Mouse (Mus musculus) limb, embryonic 13.5 days (tissue): Measurements from ENCODE around the gene Gm20388. TPM values are rescaled to one million over a fixed set of nuclear protein-coding genes. Genes with fewer than 3 reads are reported as not detected.

Source experiments
- ATAC-seq: fragments of 200-750 bp; cut with Nextera tagmentation; 2 replicates; pipeline ENCODE4 v1.8.0; 2017; ENCODE audit warnings: low read depth, moderate number of reproducible peaks, moderate TSS enrichment; ENCODE audit not compliant: low FRiP score
- H3K27ac ChIP-seq: fragments of 300-500 bp; sonication (generic); 2 replicates; pipeline ENCODE4 v1.5.1; 2015; ENCODE audit warnings: inconsistent platforms, mild to moderate bottlenecking, moderate library complexity
- H3K27me3 ChIP-seq: fragments of 300-500 bp; sonication (generic); 2 replicates; pipeline ENCODE4 v1.6.1; 2015; ENCODE audit warnings: mild to moderate bottlenecking, inconsistent platforms
- H3K36me3 ChIP-seq: fragments of 300-500 bp; sonication (generic); 2 replicates; pipeline ENCODE4 v1.6.1; 2015; ENCODE audit warnings: inconsistent platforms, mild to moderate bottlenecking, moderate library complexity
- H3K4me1 ChIP-seq: fragments of 300-500 bp; sonication (generic); 2 replicates; pipeline ENCODE4 v1.6.1; 2015; ENCODE audit warnings: inconsistent platforms
- H3K4me2 ChIP-seq: fragments of 300-500 bp; sonication (generic); replicated peaks from 2 replicates; pipeline ENCODE4 v1.6.1; 2015; ENCODE audit warnings: inconsistent platforms, mild to moderate bottlenecking, moderate library complexity
- H3K4me3 ChIP-seq: fragments of 300-500 bp; sonication (generic); 2 replicates; pipeline ENCODE4 v1.5.1; 2015; ENCODE audit warnings: moderate library complexity, mild to moderate bottlenecking, inconsistent platforms
- H3K9ac ChIP-seq: fragments of 300-500 bp; sonication (generic); 2 replicates; pipeline ENCODE4 v1.6.1; 2015; ENCODE audit warnings: mild to moderate bottlenecking, inconsistent platforms
- H3K9me3 ChIP-seq: fragments of 300-500 bp; sonication (generic); 2 replicates; pipeline ENCODE4 v1.6.1; 2016; ENCODE audit warnings: inconsistent platforms
- WGBS: fragments of 180-500 bp; shearing (Covaris S2); methylation state at CpG from one replicate; pipeline ENCODE4 v1.1.7; 2015; 5-methylcytosine and 5-hydroxymethylcytosine counted together
- polyA plus RNA-seq: library from polyadenylated mRNA; unstranded; fragments of >200 nt; fragmentation: Nextera tagmentation; extraction: Ambion mirVana; gene quantifications from 2 replicates; pipeline ENCODE4 v1.2.1, GENCODE M21; 2015

The Gm20388 gene
- polyA plus RNA-seq, 1 experiment from 2014 or later = 7.1 TPM

GRCm38 (mm10) chr8:121125311-121125876 lies 1214.8 kb downstream of the Gm20388 start:
- peak overlapping the region; percentile 39; the same call in 1 of the 2 replicates for H3K9ac ChIP-seq
- H3K36me3 ChIP-seq = no peaks in the 10 kb centered on the region; the same call in 1 of the 2 replicates
- peak; percentile 81 for ATAC-seq
- 0 out of 2 replicates have a peak, but pooled peaks cover 4% of the 10 kb centered on the region for H3K9me3 ChIP-seq
- peaks cover 99% of the 10 kb centered on the region for H3K27me3 ChIP-seq
- H3K4me2 ChIP-seq = peak overlapping the region; percentile 69
- peak overlapping the region; percentile 38 for H3K4me3 ChIP-seq
- no peak overlapping the region for H3K27ac ChIP-seq
- H3K4me1 ChIP-seq = peaks cover 58% of the 10 kb centered on the region
- WGBS = under 1% methylated on average over 35 of the region's 36 CpGs

DNA sequence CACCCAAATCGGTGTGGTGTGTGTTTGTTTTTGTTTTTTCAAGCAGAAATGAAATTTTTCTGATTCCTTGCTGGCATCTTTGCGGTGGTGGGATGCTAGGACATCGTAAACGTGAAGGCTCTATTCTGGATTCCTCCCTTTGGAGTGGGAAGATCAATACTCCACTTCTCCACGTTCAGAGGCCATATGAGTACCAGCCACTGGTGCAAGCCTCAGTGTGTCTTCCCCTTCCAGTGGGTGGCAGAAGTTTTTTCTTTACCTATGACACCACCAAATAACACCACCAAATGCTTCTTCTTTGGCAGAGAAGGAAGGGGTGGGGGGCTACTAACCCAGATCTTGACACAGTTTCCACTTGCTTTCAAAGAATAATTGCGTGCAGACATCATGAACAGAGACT lies 1215.5 kb downstream of the Gm20388 start:
- peaks cover 52% of the 10 kb centered on the region for H3K4me1 ChIP-seq
- WGBS = 8% methylated on average over 6 of the region's 6 CpGs
- H3K27me3 ChIP-seq = peaks cover 99% of the 10 kb centered on the region
- peak overlapping the region; percentile 38 for H3K4me3 ChIP-seq
- H3K4me2 ChIP-seq = peak overlapping the region; percentile 69
- ATAC-seq = no peak
- no peak overlapping the region for H3K9ac ChIP-seq
- no peak overlapping the region for H3K27ac ChIP-seq
- no peaks in the 10 kb centered on the region; the same call in 1 of the 2 replicates for H3K36me3 ChIP-seq
- 0 out of 2 replicates have a peak, but pooled peaks cover 4% of the 10 kb centered on the region for H3K9me3 ChIP-seq

DNA sequence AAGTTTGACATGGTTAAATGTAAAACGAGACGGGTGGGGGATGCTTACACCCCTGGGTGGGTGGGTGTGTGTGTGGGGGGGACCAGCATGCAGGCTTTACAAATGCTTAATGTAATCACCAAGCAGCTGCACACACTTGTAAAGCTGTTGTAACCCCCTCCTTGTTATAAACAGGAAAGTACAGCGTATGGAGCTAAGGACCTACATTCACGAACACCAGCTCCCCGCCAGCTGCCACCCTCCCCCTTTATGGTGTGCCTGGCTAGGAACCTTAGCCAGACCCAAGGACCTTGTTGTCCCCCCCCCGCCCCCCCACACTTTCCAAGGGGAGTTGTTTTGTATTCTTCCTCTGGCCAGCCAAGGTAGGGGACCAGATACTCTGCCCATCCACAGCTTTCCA lies 1216.1 kb downstream of the Gm20388 start:
- H3K9me3 ChIP-seq = 0 out of 2 replicates have a peak, but pooled peaks cover 4% of the 10 kb centered on the region
- H3K36me3 ChIP-seq = no peaks in the 10 kb centered on the region; the same call in 1 of the 2 replicates
- H3K4me1 ChIP-seq = peaks cover 50% of the 10 kb centered on the region
- H3K27ac ChIP-seq = no peak overlapping the region
- 13% methylated on average over 6 of the region's 6 CpGs for WGBS
- H3K4me2 ChIP-seq = no peak overlapping the region
- ATAC-seq = no peak
- H3K9ac ChIP-seq = no peak overlapping the region
- H3K27me3 ChIP-seq = peaks cover 98% of the 10 kb centered on the region
- H3K4me3 ChIP-seq = no peak overlapping the region

DNA sequence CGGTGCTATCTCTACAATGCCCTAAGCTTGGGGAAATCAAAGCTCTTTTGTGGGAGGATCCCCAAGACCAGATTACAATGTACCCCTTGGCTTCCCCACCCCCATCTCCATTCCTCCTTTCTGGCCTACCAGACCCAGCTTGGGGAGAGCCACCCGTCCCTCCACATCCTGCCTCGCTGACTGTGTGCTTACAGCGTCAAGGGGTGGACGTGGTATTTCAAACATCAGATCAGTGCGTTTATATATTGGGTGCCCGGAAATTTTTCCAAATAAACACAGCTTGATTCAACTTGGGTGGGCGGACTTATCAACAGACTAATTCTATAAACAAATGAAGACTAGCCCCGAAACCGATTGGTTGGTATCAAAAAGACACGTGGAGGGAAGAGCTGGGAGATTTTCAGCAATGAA lies 1216.7 kb downstream of the Gm20388 start:
- 9% methylated on average over 11 of the region's 11 CpGs for WGBS
- no peaks in the 10 kb centered on the region for H3K36me3 ChIP-seq
- H3K27me3 ChIP-seq = peaks cover 98% of the 10 kb centered on the region
- H3K4me3 ChIP-seq = peak overlapping the region; percentile 30; the same call in 1 of the 2 replicates
- peaks cover 50% of the 10 kb centered on the region for H3K4me1 ChIP-seq
- no peak for ATAC-seq
- H3K9me3 ChIP-seq = 0 out of 2 replicates have a peak, but pooled peaks cover 4% of the 10 kb centered on the region
- no peak overlapping the region for H3K4me2 ChIP-seq
- H3K9ac ChIP-seq = no peak overlapping the region
- no peak overlapping the region for H3K27ac ChIP-seq

DNA sequence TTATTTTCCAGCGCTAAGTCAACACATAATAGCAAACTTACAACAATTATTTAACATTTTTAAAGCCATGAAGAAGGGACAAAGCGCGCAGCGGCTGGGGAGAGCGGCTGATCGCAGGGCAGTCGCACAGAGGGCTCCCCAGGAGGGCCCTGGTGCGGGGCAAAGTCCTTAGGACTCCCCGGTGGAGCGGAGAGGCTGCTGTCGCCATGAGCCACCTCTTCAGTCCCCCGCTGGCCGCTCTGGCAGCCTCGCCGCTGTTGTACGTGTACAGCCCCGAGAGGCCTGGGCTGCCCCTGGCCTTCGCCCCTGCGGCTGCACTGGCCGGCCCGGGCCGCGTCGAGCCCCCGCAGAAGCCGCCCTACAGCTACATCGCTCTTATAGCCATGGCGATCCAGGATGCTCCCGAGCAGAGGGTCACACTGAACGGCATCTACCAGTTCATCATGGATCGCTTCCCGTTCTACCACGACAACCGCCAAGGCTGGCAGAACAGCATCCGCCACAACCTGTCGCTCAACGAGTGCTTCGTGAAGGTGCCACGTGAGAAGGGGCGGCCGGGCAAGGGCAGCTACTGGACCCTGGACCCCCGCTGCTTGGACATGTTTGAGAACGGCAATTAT lies 1217.2 kb downstream of the Gm20388 start, which contains the start of gene Foxl1:
Gene Foxl1 (plus strand): TSS at position 185 of the 620 bp plus-strand sequence.
- WGBS = 3% methylated on average over 43 of the region's 43 CpGs
- peaks cover 98% of the 10 kb centered on the region for H3K27me3 ChIP-seq
- H3K4me1 ChIP-seq = peaks cover 50% of the 10 kb centered on the region
- H3K27ac ChIP-seq = no peak within 1 kb of the TSS
- H3K9ac ChIP-seq = peak within 1 kb of the TSS; percentile 26; the same call in 1 of the 2 replicates
- H3K9me3 ChIP-seq = 0 out of 2 replicates have a peak, but pooled peaks cover 4% of the 10 kb centered on the region
- H3K4me2 ChIP-seq = peak within 1 kb of the TSS; percentile 56
- peak within 1 kb of the TSS; percentile 30 for H3K4me3 ChIP-seq
- no peaks in the 10 kb centered on the region for H3K36me3 ChIP-seq
- no peak for ATAC-seq

- no peak for ATAC-seq
- peak overlapping the region; percentile 56 for H3K4me2 ChIP-seq
- H3K4me3 ChIP-seq = peak overlapping the region; percentile 30
- no peaks in the 10 kb centered on the region for H3K36me3 ChIP-seq
- H3K9ac ChIP-seq = peak overlapping the region; percentile 26; the same call in 1 of the 2 replicates
- 4% methylated on average over 55 of the region's 55 CpGs for WGBS
- peaks cover 50% of the 10 kb centered on the region for H3K4me1 ChIP-seq
- H3K27me3 ChIP-seq = peaks cover 95% of the 10 kb centered on the region
- 0 out of 2 replicates have a peak, but pooled peaks cover 4% of the 10 kb centered on the region for H3K9me3 ChIP-seq
- no peak overlapping the region for H3K27ac ChIP-seq
Observed at GRCm38 (mm10) chr8:121128531-121129264, 1218.1 kb downstream of the Gm20388 start.

DNA sequence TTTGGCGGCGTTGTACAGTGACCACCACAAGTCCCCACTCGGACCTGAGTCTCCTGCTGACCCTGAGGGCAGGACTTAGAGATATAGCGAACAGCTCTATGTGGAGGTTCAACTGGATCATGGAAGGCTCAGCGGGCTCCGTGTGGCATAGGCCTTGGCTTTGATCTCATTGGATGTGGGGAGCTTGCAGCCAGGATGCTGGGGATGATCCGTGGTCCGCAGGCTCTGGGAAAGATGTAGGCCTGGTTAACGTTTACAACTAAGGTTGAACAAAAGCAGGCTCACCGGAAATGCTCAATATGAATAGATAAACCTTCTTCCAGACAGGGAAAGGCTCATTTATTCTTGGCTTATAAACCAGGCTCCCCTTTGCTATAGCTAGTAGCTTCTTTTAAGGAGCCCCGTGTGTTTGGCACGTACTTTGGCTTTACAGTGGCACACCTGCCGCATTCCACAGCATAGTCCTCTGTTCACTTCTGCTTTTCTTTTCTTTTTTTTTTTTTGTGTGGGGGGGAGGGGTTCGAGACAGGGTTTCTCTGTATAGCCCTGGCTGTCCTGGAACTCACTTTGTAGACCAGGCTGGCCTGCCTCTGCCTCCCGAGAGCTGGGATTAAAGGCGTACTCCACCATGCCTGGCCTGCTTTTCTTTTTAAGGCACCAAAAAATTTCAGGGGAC lies 1218.8 kb downstream of the Gm20388 start:
- Histone ChIP-seq H3K4me1 (peaks cover 50% of the 10 kb centered on the region), H3K36me3 (no peaks in the 10 kb centered on the region), H3K9ac (no peak overlapping the region), H3K27ac (no peak overlapping the region), H3K27me3 (peaks cover 89% of the 10 kb centered on the region), H3K4me3 (no peak overlapping the region), H3K9me3 (no peaks in the 10 kb centered on the region), H3K4me2 (no peak overlapping the region; the same call in 1 of the 2 replicates)
- no peak for ATAC-seq
- 21% methylated on average over 16 of the region's 16 CpGs for WGBS

DNA sequence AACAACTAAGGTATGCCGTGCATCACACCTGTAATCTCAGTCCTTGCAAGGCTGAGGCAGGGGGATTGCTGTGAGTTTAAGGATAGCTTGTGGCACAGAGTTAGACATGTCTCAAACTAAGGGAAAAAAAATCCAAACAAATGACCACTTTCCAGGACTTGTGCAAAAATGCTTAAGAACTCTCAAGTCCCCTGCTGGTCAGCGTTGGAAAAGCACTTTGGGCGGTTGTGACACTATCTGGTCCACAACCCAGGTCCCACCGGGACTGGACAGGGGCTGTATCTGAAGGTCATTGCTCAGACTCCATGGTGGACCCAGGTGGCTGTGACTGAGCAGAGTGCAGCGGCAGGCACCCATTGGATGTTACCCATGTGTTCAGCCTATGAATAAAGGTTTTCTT lies 1219.9 kb downstream of the Gm20388 start:
- Histone ChIP-seq H3K9ac (no peak overlapping the region), H3K27ac (no peak overlapping the region), H3K4me1 (peaks cover 38% of the 10 kb centered on the region), H3K9me3 (no peaks in the 10 kb centered on the region), H3K4me3 (no peak overlapping the region), H3K4me2 (no peak overlapping the region), H3K36me3 (no peaks in the 10 kb centered on the region), H3K27me3 (peaks cover 82% of the 10 kb centered on the region)
- 35% methylated on average over 5 of the region's 5 CpGs for WGBS
- no peak for ATAC-seq

DNA sequence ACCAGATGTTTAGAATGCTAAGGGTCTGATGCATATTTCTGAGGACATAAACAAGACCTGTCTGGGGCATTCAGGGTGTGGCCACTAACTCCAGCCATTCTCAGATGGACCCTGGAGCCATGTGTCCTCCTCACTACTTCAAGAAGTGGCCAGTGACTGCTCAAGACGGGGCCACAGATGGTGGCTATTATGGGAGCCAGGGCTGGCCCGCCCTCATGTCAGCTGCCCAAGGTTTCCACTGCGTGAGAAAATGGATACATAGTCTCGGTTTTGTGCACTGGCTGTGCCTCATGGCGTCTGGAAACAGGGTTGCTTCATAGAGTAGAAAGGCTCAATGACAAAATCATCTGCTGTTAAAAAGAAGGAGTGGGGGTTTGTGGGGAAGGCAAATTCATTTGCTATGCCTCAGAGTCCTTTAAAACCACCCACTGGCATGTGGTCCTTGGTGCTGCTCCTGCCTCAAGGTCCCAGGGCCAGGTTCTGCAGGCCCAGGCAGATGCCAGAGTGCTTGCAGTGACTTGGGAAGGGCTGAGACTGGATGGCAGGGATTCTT lies 1222.4 kb downstream of the Gm20388 start:
- Histone ChIP-seq H3K9me3 (peaks cover 14% of the 10 kb centered on the region), H3K9ac (no peak overlapping the region), H3K27me3 (peaks cover 57% of the 10 kb centered on the region), H3K4me2 (no peak overlapping the region), H3K36me3 (peaks cover 8% of the 10 kb centered on the region; the same call in 1 of the 2 replicates), H3K4me3 (no peak overlapping the region), H3K4me1 (peaks cover 14% of the 10 kb centered on the region), H3K27ac (no peak overlapping the region)
- no peak for ATAC-seq
- 53% methylated on average over 5 of the region's 5 CpGs for WGBS

DNA sequence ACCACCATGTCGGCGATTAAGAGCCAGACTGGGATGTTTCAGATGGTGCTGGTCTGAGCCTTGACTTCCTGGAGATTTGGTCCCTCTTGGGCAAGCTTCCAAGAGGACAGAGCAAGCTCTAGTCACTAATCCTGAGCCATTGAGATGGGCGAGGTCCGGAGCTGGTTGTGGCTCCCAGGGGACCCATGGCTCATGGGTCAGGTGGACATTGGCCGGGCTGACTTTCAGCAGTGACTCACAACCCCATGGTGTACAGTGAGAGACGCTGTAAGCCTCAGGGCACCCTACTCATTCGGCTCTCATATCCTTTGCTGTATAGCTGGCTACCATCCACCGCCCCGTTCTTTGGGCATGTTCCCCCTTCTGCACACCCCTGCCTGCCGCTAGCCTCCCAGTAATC lies 1223.5 kb downstream of the Gm20388 start:
- peaks cover 8% of the 10 kb centered on the region; the same call in 1 of the 2 replicates for H3K36me3 ChIP-seq
- peaks cover 14% of the 10 kb centered on the region for H3K9me3 ChIP-seq
- no peak overlapping the region for H3K27ac ChIP-seq
- ATAC-seq = no peak
- peaks cover 3% of the 10 kb centered on the region for H3K4me1 ChIP-seq
- H3K4me3 ChIP-seq = no peak overlapping the region
- WGBS = 85% methylated on average over 10 of the region's 10 CpGs
- peaks cover 46% of the 10 kb centered on the region for H3K27me3 ChIP-seq
- no peak overlapping the region for H3K9ac ChIP-seq
- no peak overlapping the region for H3K4me2 ChIP-seq

- WGBS = 85% methylated on average over 11 of the region's 11 CpGs
- peaks cover 14% of the 10 kb centered on the region for H3K9me3 ChIP-seq
- no peak overlapping the region for H3K4me3 ChIP-seq
- no peak overlapping the region for H3K9ac ChIP-seq
- H3K4me2 ChIP-seq = no peak overlapping the region
- peaks cover 8% of the 10 kb centered on the region; the same call in 1 of the 2 replicates for H3K36me3 ChIP-seq
- no peak for ATAC-seq
- no peak overlapping the region for H3K27ac ChIP-seq
- peaks cover 44% of the 10 kb centered on the region for H3K27me3 ChIP-seq
- no peaks in the 10 kb centered on the region for H3K4me1 ChIP-seq
Observed at GRCm38 (mm10) chr8:121134512-121134911, 1223.9 kb downstream of the Gm20388 start.
